Mouse (Mus musculus): ENCODE measurements around the gene Grk6. TPM values are rescaled to one million over a fixed set of nuclear protein-coding genes. Genes with fewer than 3 reads are reported as not detected.

The Grk6 gene
- 30.4 TPM for polyA plus RNA-seq (2014; fragmentation: Illumina TruSeq; extraction: RNeasy Lipid Tissue Mini Kit (QIAGEN cat#74804); ENCODE audit: low read depth, low replicate concordance)

GRCm38 (mm10) chr13:55444937-55445315 lies at the start of gene Grk6:
TSS of gene Grk6 (plus strand) at chr13:55445072.

GRCm38 (mm10) chr13:55398088-55398487 lies 46.8 kb upstream of the Grk6 start, which contains the start of gene Slc34a1:
TSS of gene Slc34a1 (plus strand) at chr13:55398187.

GRCm38 (mm10) chr13:55414743-55415380 lies 30.0 kb upstream of the Grk6 start, which contains the start of gene Pfn3:
TSS of gene Pfn3 (minus strand) at chr13:55415232.

GRCm38 (mm10) chr13:55426613-55427012 lies 18.3 kb upstream of the Grk6 start, which contains the start of gene F12:
TSS of gene F12 (minus strand) at chr13:55426793.

GRCm38 (mm10) chr13:55464027-55464884 lies 19.4 kb downstream of the Grk6 start, which contains the start of gene Prr7:
TSS of gene Prr7 (plus strand) at chr13:55464267.

GRCm38 (mm10) chr13:55487578-55488498 lies 43.0 kb downstream of the Grk6 start, which contains the start of gene Dbn1:
TSS of gene Dbn1 (minus strand) at chr13:55488111.

Other genes starting within 250 kb of the Grk6 start
- 36.5 TPM for gene Nsd1, start 235.3 kb upstream of the Grk6 start, polyA plus RNA-seq (2014; fragmentation: Illumina TruSeq; extraction: RNeasy Lipid Tissue Mini Kit (QIAGEN cat#74804); ENCODE audit: low read depth, low replicate concordance)
- 161 TPM for gene Prelid1, start 124.6 kb upstream of the Grk6 start, polyA plus RNA-seq (2014; fragmentation: Illumina TruSeq; extraction: RNeasy Lipid Tissue Mini Kit (QIAGEN cat#74804); ENCODE audit: low read depth, low replicate concordance)
- 67.2 TPM for gene Rab24, start 123.1 kb upstream of the Grk6 start, polyA plus RNA-seq (2014; fragmentation: Illumina TruSeq; extraction: RNeasy Lipid Tissue Mini Kit (QIAGEN cat#74804); ENCODE audit: low read depth, low replicate concordance)
- gene Mxd3, start 115.2 kb upstream of the Grk6 start, polyA plus RNA-seq (2014; fragmentation: Illumina TruSeq; extraction: RNeasy Lipid Tissue Mini Kit (QIAGEN cat#74804); ENCODE audit: low read depth, low replicate concordance) = 1.2 TPM
- 250 TPM for gene Lman2, start 82.3 kb upstream of the Grk6 start, polyA plus RNA-seq (2014; fragmentation: Illumina TruSeq; extraction: RNeasy Lipid Tissue Mini Kit (QIAGEN cat#74804); ENCODE audit: low read depth, low replicate concordance)
- gene Rgs14, start 75.3 kb upstream of the Grk6 start, polyA plus RNA-seq (2014; fragmentation: Illumina TruSeq; extraction: RNeasy Lipid Tissue Mini Kit (QIAGEN cat#74804); ENCODE audit: low read depth, low replicate concordance) = 2.2 TPM
- 0.87 TPM for gene Slc34a1, start 46.9 kb upstream of the Grk6 start, polyA plus RNA-seq (2014; fragmentation: Illumina TruSeq; extraction: RNeasy Lipid Tissue Mini Kit (QIAGEN cat#74804); ENCODE audit: low read depth, low replicate concordance)
- 3.0 TPM for gene Pfn3, start 29.8 kb upstream of the Grk6 start, polyA plus RNA-seq (2014; fragmentation: Illumina TruSeq; extraction: RNeasy Lipid Tissue Mini Kit (QIAGEN cat#74804); ENCODE audit: low read depth, low replicate concordance)
- gene F12, start 18.3 kb upstream of the Grk6 start, polyA plus RNA-seq (2014; fragmentation: Illumina TruSeq; extraction: RNeasy Lipid Tissue Mini Kit (QIAGEN cat#74804); ENCODE audit: low read depth, low replicate concordance) = not detected
- 1.1 TPM for gene Prr7, start 19.2 kb downstream of the Grk6 start, polyA plus RNA-seq (2014; fragmentation: Illumina TruSeq; extraction: RNeasy Lipid Tissue Mini Kit (QIAGEN cat#74804); ENCODE audit: low read depth, low replicate concordance)
- 17.8 TPM for gene Dbn1, start 43.0 kb downstream of the Grk6 start, polyA plus RNA-seq (2014; fragmentation: Illumina TruSeq; extraction: RNeasy Lipid Tissue Mini Kit (QIAGEN cat#74804); ENCODE audit: low read depth, low replicate concordance)
- 31.4 TPM for gene Pdlim7, start 68.6 kb downstream of the Grk6 start, polyA plus RNA-seq (2014; fragmentation: Illumina TruSeq; extraction: RNeasy Lipid Tissue Mini Kit (QIAGEN cat#74804); ENCODE audit: low read depth, low replicate concordance)
- 3.3 TPM for gene Dok3, start 84.2 kb downstream of the Grk6 start, polyA plus RNA-seq (2014; fragmentation: Illumina TruSeq; extraction: RNeasy Lipid Tissue Mini Kit (QIAGEN cat#74804); ENCODE audit: low read depth, low replicate concordance)
- 26.7 TPM for gene Ddx41, start 91.6 kb downstream of the Grk6 start, polyA plus RNA-seq (2014; fragmentation: Illumina TruSeq; extraction: RNeasy Lipid Tissue Mini Kit (QIAGEN cat#74804); ENCODE audit: low read depth, low replicate concordance)
- gene Fam193b, start 126.0 kb downstream of the Grk6 start, polyA plus RNA-seq (2014; fragmentation: Illumina TruSeq; extraction: RNeasy Lipid Tissue Mini Kit (QIAGEN cat#74804); ENCODE audit: low read depth, low replicate concordance) = 57.3 TPM
- 248 TPM for gene Tmed9, start 128.7 kb downstream of the Grk6 start, polyA plus RNA-seq (2014; fragmentation: Illumina TruSeq; extraction: RNeasy Lipid Tissue Mini Kit (QIAGEN cat#74804); ENCODE audit: low read depth, low replicate concordance)
- 15.1 TPM for gene B4galt7, start 154.8 kb downstream of the Grk6 start, polyA plus RNA-seq (2014; fragmentation: Illumina TruSeq; extraction: RNeasy Lipid Tissue Mini Kit (QIAGEN cat#74804); ENCODE audit: low read depth, low replicate concordance)
- 39.3 TPM for gene Caml, start 177.9 kb downstream of the Grk6 start, polyA plus RNA-seq (2014; fragmentation: Illumina TruSeq; extraction: RNeasy Lipid Tissue Mini Kit (QIAGEN cat#74804); ENCODE audit: low read depth, low replicate concordance)
- gene Ddx46, start 190.0 kb downstream of the Grk6 start, polyA plus RNA-seq (2014; fragmentation: Illumina TruSeq; extraction: RNeasy Lipid Tissue Mini Kit (QIAGEN cat#74804); ENCODE audit: low read depth, low replicate concordance) = 30.5 TPM
- gene B230219D22Rik, start 248.1 kb downstream of the Grk6 start, polyA plus RNA-seq (2014; fragmentation: Illumina TruSeq; extraction: RNeasy Lipid Tissue Mini Kit (QIAGEN cat#74804); ENCODE audit: low read depth, low replicate concordance) = 43.1 TPM